Mouse (Mus musculus) hindbrain, postnatal 0 days (tissue): ENCODE data around the gene Lbhd1. TPM values are rescaled to one million over a fixed set of nuclear protein-coding genes. Genes with fewer than 3 reads are reported as not detected.

ENCODE experiments used
- ATAC-seq: fragments of 200-750 bp; cut with Nextera tagmentation; 2 replicates; pipeline ENCODE4 v1.8.0; 2017; ENCODE audit warnings: mild to moderate bottlenecking, moderate TSS enrichment, moderate library complexity
- DNase-seq: peaks from one replicate; pipeline ENCODE4 v3.0.0-alpha.2; 2015; ENCODE audit warnings: low spot score
- H3K27ac ChIP-seq: fragments of 300-500 bp; sonication (generic); 2 replicates; pipeline ENCODE4 v1.5.1; 2014; ENCODE audit warnings: mild to moderate bottlenecking
- H3K27me3 ChIP-seq: fragments of 300-500 bp; sonication (generic); 2 replicates; pipeline ENCODE4 v1.6.1; 2014; ENCODE audit warnings: low read length, mixed read lengths; ENCODE audit not compliant: insufficient read depth
- H3K36me3 ChIP-seq: fragments of 300-500 bp; sonication (generic); 2 replicates; pipeline ENCODE4 v1.6.1; 2014; ENCODE audit warnings: low read length, mixed read lengths; ENCODE audit not compliant: insufficient read depth
- H3K4me1 ChIP-seq: fragments of 300-500 bp; sonication (generic); 2 replicates; pipeline ENCODE4 v1.6.1; 2014; ENCODE audit warnings: antibody characterized with exemption, low read length, mixed read lengths; ENCODE audit not compliant: insufficient read depth
- H3K4me2 ChIP-seq: fragments of 300-500 bp; sonication (generic); 2 replicates; pipeline ENCODE4 v1.6.1; 2014; ENCODE audit warnings: low read depth, mild to moderate bottlenecking, low read length, moderate library complexity, mixed read lengths
- H3K4me3 ChIP-seq: fragments of 300-500 bp; sonication (generic); 2 replicates; pipeline ENCODE4 v1.5.1; 2014; ENCODE audit warnings: low read length
- H3K9ac ChIP-seq: fragments of 300-500 bp; sonication (generic); replicated peaks from 2 replicates; pipeline ENCODE4 v1.6.1; 2014; ENCODE audit warnings: mild to moderate bottlenecking, low read length, moderate library complexity, mixed read lengths
- H3K9me3 ChIP-seq: fragments of 300-500 bp; sonication (generic); 2 replicates; pipeline ENCODE4 v1.6.1; 2016; ENCODE audit warnings: low read length, mixed read lengths
- CTCF ChIP-seq: IDR thresholded peaks from 2 replicates; pipeline ENCODE4 v1.5.1; 2016; ENCODE audit warnings: antibody characterized with exemption, control low read depth, low read depth
- WGBS: fragments of 180-500 bp; shearing (Covaris S2); extraction: QIAGEN DNeasy Blood & Tissue Kit; methylation state at CpG from one replicate; pipeline ENCODE4 v1.1.7; 2014; 5-methylcytosine and 5-hydroxymethylcytosine counted together
- microRNA-seq, 2 experiments: library from miRNA; unstranded; fragments of <30 nt; microRNA quantifications; one replicate each; pipeline ENCODE4; 2016
- polyA plus RNA-seq: library from polyadenylated mRNA; unstranded; fragments of >200 nt; fragmentation: Nextera tagmentation; extraction: Ambion mirVana; gene quantifications from 2 replicates; pipeline ENCODE4 v1.2.1, GENCODE M21; 2015
- total RNA-seq: library from RNA; depleted of rRNA; stranded (reverse); fragments of >200 nt; gene quantifications from 2 replicates; pipeline ENCODE4 v1.2.3, GENCODE M21; 2014; rRNA removed

Gene Lbhd1
- total and polyA plus RNA-seq, 2 experiments from 2014 or later = 3.3 to 26.4 TPM

DNA sequence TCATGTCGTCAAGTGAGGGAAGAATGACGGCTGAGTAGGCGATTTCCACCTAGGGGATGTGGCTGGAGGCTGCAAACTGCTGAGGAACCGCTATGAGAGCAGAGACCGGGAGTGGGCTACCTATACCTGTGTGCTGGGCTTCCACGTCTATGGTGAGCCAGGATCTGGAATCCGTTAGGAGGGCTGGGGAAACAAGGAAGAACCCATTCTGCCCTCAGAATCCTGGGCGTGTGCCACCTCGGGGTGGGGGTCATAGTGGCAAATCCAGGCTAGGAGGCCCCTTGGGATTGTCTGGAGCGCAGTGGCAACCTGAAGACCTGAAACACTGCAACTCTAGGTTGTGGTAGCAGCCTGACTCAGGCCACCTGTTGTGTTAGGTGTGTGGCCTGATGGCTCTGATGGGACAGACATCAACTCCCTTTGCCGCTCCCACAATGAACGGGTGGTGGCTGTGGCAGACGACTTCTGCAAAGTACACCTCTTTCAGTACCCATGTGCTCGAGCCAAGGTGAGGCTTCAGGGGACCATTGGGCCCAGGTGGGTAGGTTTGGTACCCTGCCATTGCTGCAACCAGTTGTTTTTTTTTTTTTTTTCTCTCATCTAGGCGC lies 57.1 kb downstream of the Lbhd1 start:
- 81% methylated on average over 15 of the region's 15 CpGs for WGBS
- DNase-seq = no peak
- ATAC-seq = no peak
- Histone ChIP-seq H3K4me2 (peak overlapping the region; percentile 60; the same call in 1 of the 2 replicates), H3K4me1 (0 out of 2 replicates have a peak, but pooled peaks cover 11% of the 10 kb centered on the region), H3K27ac (no peak overlapping the region), H3K36me3 (peaks cover 8% of the 10 kb centered on the region; the same call in 1 of the 2 replicates), H3K9ac (no peak overlapping the region; the same call in 1 of the 2 replicates), H3K27me3 (no peaks in the 10 kb centered on the region), H3K4me3 (no peak overlapping the region), H3K9me3 (no peaks in the 10 kb centered on the region)
- TF ChIP-seq CTCF = no peak

DNA sequence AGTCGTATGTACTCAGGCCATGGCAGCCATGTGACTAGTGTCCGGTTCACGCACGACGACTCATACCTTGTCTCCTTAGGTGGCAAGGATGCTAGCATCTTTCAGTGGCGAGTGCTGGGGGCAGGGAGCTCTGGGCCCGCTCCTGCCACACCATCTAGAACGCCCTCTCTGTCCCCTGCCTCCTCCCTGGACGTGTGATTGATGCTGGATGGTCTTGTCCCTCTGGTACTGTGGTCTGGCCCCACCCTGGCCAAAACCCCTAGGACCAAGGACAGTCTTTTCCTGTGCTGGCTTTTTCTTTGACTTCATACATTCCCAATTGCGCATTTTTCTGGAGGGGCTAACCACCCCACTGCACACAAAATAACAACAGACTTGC lies 57.6 kb downstream of the Lbhd1 start:
- Histone ChIP-seq H3K9ac (peak overlapping the region; percentile 94; the same call in 1 of the 2 replicates), H3K36me3 (peaks cover 11% of the 10 kb centered on the region; the same call in 1 of the 2 replicates), H3K27ac (peak overlapping the region; percentile 70; the same call in 1 of the 2 replicates), H3K4me3 (peak overlapping the region; percentile 62), H3K4me2 (peak overlapping the region; percentile 60), H3K4me1 (0 out of 2 replicates have a peak, but pooled peaks cover 11% of the 10 kb centered on the region), H3K27me3 (no peaks in the 10 kb centered on the region), H3K9me3 (no peaks in the 10 kb centered on the region)
- WGBS = 37% methylated on average over 10 of the region's 10 CpGs
- peak; percentile 2 for ATAC-seq
- DNase-seq = no peak
- no peak for TF ChIP-seq CTCF

DNA sequence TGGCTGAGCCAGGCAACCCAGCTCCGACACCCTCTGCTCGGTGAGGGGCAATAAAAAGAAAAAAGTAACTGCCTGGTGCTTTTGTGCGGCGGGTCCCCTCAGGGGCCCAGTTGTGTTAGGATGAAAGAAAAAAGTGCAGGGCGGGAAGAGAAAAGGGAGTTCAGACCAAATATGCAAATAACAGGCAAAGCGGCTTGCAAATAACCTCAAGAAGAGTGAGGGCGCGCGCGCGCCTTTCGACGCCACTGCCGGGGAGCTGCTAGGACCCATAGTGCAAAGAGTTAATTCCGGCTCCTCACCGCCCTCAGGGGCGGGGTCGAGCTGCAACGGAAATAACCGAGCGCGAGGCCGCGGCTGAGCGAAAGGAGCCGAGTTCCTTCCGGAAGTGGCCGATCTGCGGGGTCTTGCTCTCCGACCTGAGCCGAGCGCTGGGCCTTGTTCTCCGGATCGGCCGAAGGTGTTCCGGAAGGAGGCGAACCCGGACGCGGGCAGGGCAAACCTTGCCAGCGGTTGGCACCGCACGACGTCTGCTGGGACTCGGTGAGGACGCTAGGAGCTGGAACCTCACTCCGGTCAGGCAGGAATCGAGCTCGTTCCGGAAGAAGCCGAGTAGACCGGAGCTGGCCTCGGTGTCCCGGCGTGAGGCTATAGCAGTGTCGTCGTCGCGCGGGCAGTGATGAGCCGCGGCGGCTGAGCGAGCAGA lies 58.1 kb downstream of the Lbhd1 start, which contains the start of gene Mta2:
Gene Mta2, plus strand, starts transcription at position 361 of the 703 bp plus-strand sequence.
- no peak; the same call in 1 of the 2 replicates for TF ChIP-seq CTCF
- H3K9me3 ChIP-seq = no peaks in the 10 kb centered on the region
- peak within 1 kb of the TSS; percentile 94 for H3K9ac ChIP-seq
- H3K27ac ChIP-seq = peak within 1 kb of the TSS; percentile 97
- DNase-seq (peak; percentile 99), ATAC-seq (peak; percentile 96)
- H3K4me3 ChIP-seq = peak within 1 kb of the TSS; percentile 62
- under 1% methylated on average over 64 of the region's 64 CpGs for WGBS
- peaks cover 16% of the 10 kb centered on the region; the same call in 1 of the 2 replicates for H3K36me3 ChIP-seq
- no peaks in the 10 kb centered on the region for H3K27me3 ChIP-seq
- H3K4me2 ChIP-seq = peak within 1 kb of the TSS; percentile 60
- 0 out of 2 replicates have a peak, but pooled peaks cover 11% of the 10 kb centered on the region for H3K4me1 ChIP-seq

Small RNA genes lying within 50 kb of the gene (microRNA-seq; reads per million reads assigned to microRNA genes)
- 0.18 to 0.36 reads per million in 2 experiments for gene Mir5136

Other genes with a start within 250 kb of the Lbhd1 start
Only the 30 nearest of the 32 such genes appear.
- gene Slc3a2, start 160.4 kb upstream of the Lbhd1 start, total RNA-seq = 154 and 155 TPM in 2 replicates
- 235 and 250 TPM in 2 replicates for gene Slc3a2, start 160.4 kb upstream of the Lbhd1 start, polyA plus RNA-seq
- 46.7 and 49.7 TPM in 2 replicates for gene Wdr74, start 147.9 kb upstream of the Lbhd1 start, total RNA-seq
- gene Wdr74, start 147.9 kb upstream of the Lbhd1 start, polyA plus RNA-seq = 78.7 and 79.2 TPM in 2 replicates
- gene 1700092M07Rik, start 143.0 kb upstream of the Lbhd1 start, total RNA-seq = not detected in 2 replicates
- 0.66 and 0.85 TPM in 2 replicates for gene 1700092M07Rik, start 143.0 kb upstream of the Lbhd1 start, polyA plus RNA-seq
- 84.4 and 110 TPM in 2 replicates for gene Stx5a, start 142.3 kb upstream of the Lbhd1 start, total RNA-seq
- 95.3 and 104 TPM in 2 replicates for gene Stx5a, start 142.3 kb upstream of the Lbhd1 start, polyA plus RNA-seq
- 47.7 and 51.3 TPM in 2 replicates for gene Nxf1, start 126.7 kb upstream of the Lbhd1 start, total RNA-seq
- 88.3 and 89.5 TPM in 2 replicates for gene Nxf1, start 126.7 kb upstream of the Lbhd1 start, polyA plus RNA-seq
- gene Tmem223, start 112.7 kb upstream of the Lbhd1 start, total RNA-seq = 269 and 347 TPM in 2 replicates
- gene Tmem223, start 112.7 kb upstream of the Lbhd1 start, polyA plus RNA-seq = 233 and 258 TPM in 2 replicates
- 29.5 and 31.0 TPM in 2 replicates for gene Tmem179b, start 109.3 kb upstream of the Lbhd1 start, total RNA-seq
- 27.0 and 27.7 TPM in 2 replicates for gene Tmem179b, start 109.3 kb upstream of the Lbhd1 start, polyA plus RNA-seq
- 30.1 and 38.9 TPM in 2 replicates for gene Taf6l, start 97.3 kb upstream of the Lbhd1 start, total RNA-seq
- 23.3 and 25.9 TPM in 2 replicates for gene Taf6l, start 97.3 kb upstream of the Lbhd1 start, polyA plus RNA-seq
- gene Polr2g, start 85.2 kb upstream of the Lbhd1 start, total RNA-seq = 52.7 and 78.3 TPM in 2 replicates
- 171 and 178 TPM in 2 replicates for gene Polr2g, start 85.2 kb upstream of the Lbhd1 start, polyA plus RNA-seq
- gene Zbtb3, start 81.2 kb upstream of the Lbhd1 start, total RNA-seq = 5.0 and 7.5 TPM in 2 replicates
- 4.4 and 4.7 TPM in 2 replicates for gene Zbtb3, start 81.2 kb upstream of the Lbhd1 start, polyA plus RNA-seq
- 41.0 and 55.2 TPM in 2 replicates for gene Ttc9c, start 64.4 kb upstream of the Lbhd1 start, total RNA-seq
- gene Ttc9c, start 64.4 kb upstream of the Lbhd1 start, polyA plus RNA-seq = 41.1 and 42.5 TPM in 2 replicates
- 19.7 and 20.1 TPM in 2 replicates for gene Hnrnpul2, start 63.7 kb upstream of the Lbhd1 start, total RNA-seq
- 5.6 TPM in 2 replicates for gene Hnrnpul2, start 63.7 kb upstream of the Lbhd1 start, polyA plus RNA-seq
- gene AC129217.1, start 54.0 kb upstream of the Lbhd1 start, total RNA-seq = not detected in 2 replicates
- not detected in 2 replicates for gene AC129217.1, start 54.0 kb upstream of the Lbhd1 start, polyA plus RNA-seq
- gene Bscl2, start 46.3 kb upstream of the Lbhd1 start, total RNA-seq = 132 and 146 TPM in 2 replicates
- 104 and 107 TPM in 2 replicates for gene Bscl2, start 46.3 kb upstream of the Lbhd1 start, polyA plus RNA-seq
- gene Gng3, start 44.5 kb upstream of the Lbhd1 start, total RNA-seq = 93.2 and 99.7 TPM in 2 replicates
- gene Gng3, start 44.5 kb upstream of the Lbhd1 start, polyA plus RNA-seq = 591 and 626 TPM in 2 replicates
- 1.6 TPM in 2 replicates for gene Lrrn4cl, start 33.0 kb upstream of the Lbhd1 start, total RNA-seq
- 1.5 and 1.8 TPM in 2 replicates for gene Lrrn4cl, start 33.0 kb upstream of the Lbhd1 start, polyA plus RNA-seq
- gene Ubxn1, start 12.2 kb upstream of the Lbhd1 start, total RNA-seq = 60.8 and 67.7 TPM in 2 replicates
- 158 and 164 TPM in 2 replicates for gene Ubxn1, start 12.2 kb upstream of the Lbhd1 start, polyA plus RNA-seq
- gene Uqcc3, start 2.8 kb upstream of the Lbhd1 start, total RNA-seq = 17.9 and 21.1 TPM in 2 replicates
- 64.9 and 77.0 TPM in 2 replicates for gene Uqcc3, start 2.8 kb upstream of the Lbhd1 start, polyA plus RNA-seq
- gene Gm49403, start 198 bp downstream of the Lbhd1 start, total RNA-seq = not detected in 2 replicates
- not detected in 2 replicates for gene Gm49403, start 198 bp downstream of the Lbhd1 start, polyA plus RNA-seq
- 13.6 and 29.8 TPM in 2 replicates for gene 1810009A15Rik, start 5.1 kb downstream of the Lbhd1 start, total RNA-seq
- 37.7 and 38.6 TPM in 2 replicates for gene 1810009A15Rik, start 5.1 kb downstream of the Lbhd1 start, polyA plus RNA-seq
- gene Gm49416, start 5.2 kb downstream of the Lbhd1 start, total RNA-seq = 0.52 and 2.7 TPM in 2 replicates
- not detected in 2 replicates for gene Gm49416, start 5.2 kb downstream of the Lbhd1 start, polyA plus RNA-seq
- gene Ints5, start 9.3 kb downstream of the Lbhd1 start, total RNA-seq = 40.8 and 46.3 TPM in 2 replicates
- gene Ints5, start 9.3 kb downstream of the Lbhd1 start, polyA plus RNA-seq = 23.2 and 23.8 TPM in 2 replicates
- gene Ganab, start 14.3 kb downstream of the Lbhd1 start, total RNA-seq = 103 and 110 TPM in 2 replicates
- gene Ganab, start 14.3 kb downstream of the Lbhd1 start, polyA plus RNA-seq = 55.5 and 55.6 TPM in 2 replicates
- gene B3gat3, start 36.6 kb downstream of the Lbhd1 start, total RNA-seq = 88.7 and 97.5 TPM in 2 replicates
- gene B3gat3, start 36.6 kb downstream of the Lbhd1 start, polyA plus RNA-seq = 80.9 and 92.3 TPM in 2 replicates
- gene Rom1, start 45.6 kb downstream of the Lbhd1 start, total RNA-seq = 5.7 and 6.0 TPM in 2 replicates
- 3.5 and 4.0 TPM in 2 replicates for gene Rom1, start 45.6 kb downstream of the Lbhd1 start, polyA plus RNA-seq
- gene Eml3, start 45.8 kb downstream of the Lbhd1 start, total RNA-seq = 8.3 and 8.6 TPM in 2 replicates
- gene Eml3, start 45.8 kb downstream of the Lbhd1 start, polyA plus RNA-seq = 11.0 and 11.8 TPM in 2 replicates
- 65.1 and 71.4 TPM in 2 replicates for gene Mta2, start 58.1 kb downstream of the Lbhd1 start, total RNA-seq
- gene Mta2, start 58.1 kb downstream of the Lbhd1 start, polyA plus RNA-seq = 75.2 and 78.8 TPM in 2 replicates
- gene Tut1, start 70.1 kb downstream of the Lbhd1 start, total RNA-seq = 20.8 and 23.4 TPM in 2 replicates
- gene Tut1, start 70.1 kb downstream of the Lbhd1 start, polyA plus RNA-seq = 16.0 and 16.2 TPM in 2 replicates
- gene Eef1g, start 83.3 kb downstream of the Lbhd1 start, total RNA-seq = 442 and 469 TPM in 2 replicates
- gene Eef1g, start 83.3 kb downstream of the Lbhd1 start, polyA plus RNA-seq = 256 and 260 TPM in 2 replicates
- gene Ahnak, start 105.6 kb downstream of the Lbhd1 start, total RNA-seq = 11.2 and 11.7 TPM in 2 replicates
- 5.7 and 6.1 TPM in 2 replicates for gene Ahnak, start 105.6 kb downstream of the Lbhd1 start, polyA plus RNA-seq